Mouse (Mus musculus) c-Kit-positive CD71-positive TER-119-negative erythroid progenitor cells, embryonic 14.5 days (primary cell): ENCODE measurements around the gene Tas2r131.
"Not testable (repeated sequence)": the region's sequence is repeated elsewhere in the genome, so short reads cannot be mapped to it uniquely, and the experiment has no call there.

Experiments used
- DNase-seq: peaks from one replicate; pipeline ENCODE4 v3.0.0-alpha.2; 2013; ENCODE audit warnings: low read depth

Gene Tas2r131

GRCm38 (mm10) chr6:132957819-132958218 is at the start of gene Tas2r131:
TSS of gene Tas2r131 (minus strand) at chr6:132957919.
- no peak for DNase-seq

DNA sequence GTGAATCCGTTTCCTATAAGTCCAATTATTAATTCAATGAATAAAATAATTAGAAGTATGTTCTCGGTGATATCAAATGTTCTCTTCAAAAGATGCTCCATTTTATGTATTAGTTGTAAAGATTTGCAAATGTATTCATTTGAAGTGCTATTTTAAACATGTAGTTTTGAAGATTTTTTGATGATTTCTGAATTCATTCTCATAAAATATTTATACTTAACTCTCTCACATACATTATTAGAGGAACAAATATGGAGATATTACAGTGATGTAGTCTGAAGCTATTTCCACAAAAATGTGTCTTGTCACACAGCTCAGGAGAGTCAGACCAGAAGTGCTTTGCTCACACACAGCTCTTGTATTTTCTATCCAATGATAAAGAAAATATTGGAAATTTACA is 23.1 kb upstream of the Tas2r131 start, which contains the start of gene Tas2r109:
Tas2r109 (minus strand) TSS at position 101 of the 400 bp plus-strand sequence.
- no peak for DNase-seq

DNA sequence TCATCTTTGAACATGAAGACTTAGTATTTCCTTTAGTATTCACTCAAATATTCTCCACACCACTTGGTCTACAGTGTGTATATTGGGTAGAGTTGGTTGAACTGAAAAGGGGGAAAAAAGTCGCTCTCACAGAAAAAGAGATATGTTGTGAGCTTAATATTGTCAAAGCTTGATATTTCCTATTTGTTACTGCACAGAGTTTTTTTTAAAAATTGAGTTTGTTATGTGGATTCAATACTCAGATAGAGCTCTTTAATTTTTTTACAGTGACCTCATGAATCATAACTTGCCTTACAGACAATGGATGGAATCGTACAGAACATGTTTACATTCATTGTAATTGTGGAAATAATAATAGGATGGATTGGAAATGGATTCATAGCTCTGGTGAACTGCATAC is 6.9 kb downstream of the Tas2r131 start, which contains the start of gene Tas2r129:
Tas2r129 (plus strand) TSS at position 301 of the 400 bp plus-strand sequence.
- DNase-seq = no peak

DNA sequence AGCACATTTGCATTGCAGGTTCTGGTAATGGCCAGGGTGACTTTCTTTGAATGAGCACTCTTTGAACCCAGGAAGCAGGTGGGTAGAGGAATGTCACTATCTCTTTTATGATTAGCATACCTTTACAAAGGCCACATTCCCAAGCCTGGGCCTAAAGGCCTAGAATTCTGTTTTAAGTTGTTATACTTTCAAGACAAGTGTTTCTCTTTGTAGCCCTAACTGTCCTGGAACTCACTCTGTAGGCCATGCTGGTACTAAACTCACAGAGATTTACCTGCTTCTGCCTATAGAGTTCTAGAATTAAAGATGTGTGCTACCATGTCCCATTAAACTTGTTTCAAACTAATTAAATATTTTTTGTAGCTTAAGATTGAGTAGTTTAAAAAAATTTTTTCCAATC is 16.3 kb downstream of the Tas2r131 start:
- DNase-seq = not testable (repeated sequence)

- no peak for DNase-seq
Measured at GRCm38 (mm10) chr6:132909351-132909750, 48.4 kb downstream of the Tas2r131 start, which contains the start of gene Tas2r125. TSS of gene Tas2r125 (plus strand) at chr6:132909651.
